Mouse (Mus musculus) layer of hippocampus, adult 2 months (tissue): ENCODE data around the gene Rpgrip1l. TPM values are rescaled to one million over a fixed set of nuclear protein-coding genes. Genes with fewer than 3 reads are reported as not detected.

Source experiments
- DNase-seq, 2 experiments: peaks; one replicate each; pipeline ENCODE4 v3.0.0; 2022; ENCODE audit warnings: low spot score in 2 of 2
- H3K27ac ChIP-seq: fragments of 200-600 bp; 2 replicates; pipeline ENCODE4 v1.8.1; 2022
- H3K4me3 ChIP-seq: fragments of 200-600 bp; 2 replicates; pipeline ENCODE4 v1.8.1; 2022; ENCODE audit warnings: mild to moderate bottlenecking
- CTCF ChIP-seq: fragments of 200-600 bp; conservative IDR thresholded peaks from 2 replicates; pipeline ENCODE4 v1.8.1; 2022; ENCODE audit warnings: antibody characterized with exemption, mild to moderate bottlenecking, moderate library complexity
- total RNA-seq, 2 experiments: library from RNA; stranded (reverse); gene quantifications; 2 replicates each; pipeline ENCODE4 v1.2.3; 2021

Rpgrip1l gene
- total RNA-seq, 2 experiments from 2014 or later: 21.6 to 25.4 TPM

GRCm38 (mm10) chr8:91170914-91171313 lies 142.1 kb downstream of the Rpgrip1l start:
- peak overlapping the region; percentile 84 for H3K27ac ChIP-seq
- no peak for TF ChIP-seq CTCF
- peak overlapping the region; percentile 40 for H3K4me3 ChIP-seq
- peak; percentile 37 to 62 for DNase-seq

- no peak overlapping the region for H3K4me3 ChIP-seq
- no peak for TF ChIP-seq CTCF
- peak overlapping the region; percentile 84 for H3K27ac ChIP-seq
- DNase-seq: no peak
Measured at GRCm38 (mm10) chr8:91170152-91170551, 142.9 kb downstream of the Rpgrip1l start.

Other genes starting within 250 kb of the Rpgrip1l start
- gene Rbl2, start 243.2 kb downstream of the Rpgrip1l start, total RNA-seq: 10 to 100 TPM; 38.5 to 42.3 TPM
- 10 to 100 TPM; 93.4 to 93.9 TPM for gene Aktip, start 113.3 kb downstream of the Rpgrip1l start, total RNA-seq
- gene Fto, start 263 bp upstream of the Rpgrip1l start, total RNA-seq: 100 to 1,000 TPM; 146 to 151 TPM